Mouse (Mus musculus) ovary, adult 10 weeks (tissue): ENCODE measurements around the gene Kif17. TPM values are rescaled to one million over a fixed set of nuclear protein-coding genes. Genes with fewer than 3 reads are reported as not detected.

Experiments
- polyA plus RNA-seq: library from polyadenylated mRNA; stranded (reverse); fragments of 350-450 nt; fragmentation: Illumina TruSeq; extraction: RNeasy Lipid Tissue Mini Kit (QIAGEN cat#74804); gene quantifications from one replicate; pipeline ENCODE4 v1.2.3, GENCODE M21; 2014

Gene Kif17
- not detected for polyA plus RNA-seq

GRCm38 (mm10) chr4:138250088-138250960 is at the start of gene Kif17, which contains the start of gene Sh2d5:
Gene Kif17, plus strand, starts transcription at chr4:138250435.
Gene Sh2d5, plus strand, starts transcription at chr4:138250403.

GRCm38 (mm10) chr4:138216200-138216890 is 33.9 kb upstream of the Kif17 start, which contains the start of gene Hp1bp3:
Gene Hp1bp3, plus strand, starts transcription at chr4:138216296.

GRCm38 (mm10) chr4:138304340-138305104 is 54.3 kb downstream of the Kif17 start, which contains the start of gene Ddost:
Gene Ddost, plus strand, starts transcription at chr4:138304730.

GRCm38 (mm10) chr4:138326077-138326695 is 76.0 kb downstream of the Kif17 start, which contains the start of gene Pink1:
Gene Pink1, minus strand, starts transcription at chr4:138326307.

Other genes with a start within 250 kb of the Kif17 start
- 187 TPM for gene Hp1bp3, start 34.1 kb upstream of the Kif17 start, polyA plus RNA-seq
- gene Sh2d5, start within 50 bp of the Kif17 start, polyA plus RNA-seq, result 0.31 TPM
- 23.1 TPM for gene Ddost, start 54.3 kb downstream of the Kif17 start, polyA plus RNA-seq
- 52.8 TPM for gene Pink1, start 75.9 kb downstream of the Kif17 start, polyA plus RNA-seq
- not detected for gene Cda, start 117.6 kb downstream of the Kif17 start, polyA plus RNA-seq
- not detected for gene Fam43b, start 146.1 kb downstream of the Kif17 start, polyA plus RNA-seq
- 2.7 TPM for gene Mul1, start 184.2 kb downstream of the Kif17 start, polyA plus RNA-seq
- 45.8 TPM for gene Camk2n1, start 203.9 kb downstream of the Kif17 start, polyA plus RNA-seq